Mouse (Mus musculus) retina, adult 2 months (tissue): ENCODE results near the gene Fam114a1.

Experiments
- DNase-seq: peaks from one replicate; pipeline ENCODE4 v3.0.0-alpha.2; 2012; ENCODE audit warnings: low read depth, low spot score

Gene Fam114a1

DNA sequence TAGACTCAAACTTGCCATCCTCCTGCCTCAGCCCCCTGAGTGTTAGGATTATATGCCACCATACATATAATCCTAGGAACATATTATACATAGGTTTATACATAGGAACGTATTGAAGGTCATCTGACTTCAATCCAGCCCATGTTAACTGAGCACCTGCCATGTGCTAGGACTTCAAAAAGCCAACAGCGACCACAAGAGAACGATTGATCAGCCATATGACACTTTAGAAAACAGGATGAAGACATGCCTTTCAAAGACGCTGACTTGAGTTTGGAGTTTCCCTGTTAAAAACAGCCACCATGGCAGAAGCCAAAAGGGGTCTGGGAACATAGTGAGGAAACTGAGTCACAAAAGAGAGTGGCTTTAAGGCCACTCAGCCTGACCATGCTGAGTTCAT is 35.4 kb downstream of the Fam114a1 start:
- no peak for DNase-seq

DNA sequence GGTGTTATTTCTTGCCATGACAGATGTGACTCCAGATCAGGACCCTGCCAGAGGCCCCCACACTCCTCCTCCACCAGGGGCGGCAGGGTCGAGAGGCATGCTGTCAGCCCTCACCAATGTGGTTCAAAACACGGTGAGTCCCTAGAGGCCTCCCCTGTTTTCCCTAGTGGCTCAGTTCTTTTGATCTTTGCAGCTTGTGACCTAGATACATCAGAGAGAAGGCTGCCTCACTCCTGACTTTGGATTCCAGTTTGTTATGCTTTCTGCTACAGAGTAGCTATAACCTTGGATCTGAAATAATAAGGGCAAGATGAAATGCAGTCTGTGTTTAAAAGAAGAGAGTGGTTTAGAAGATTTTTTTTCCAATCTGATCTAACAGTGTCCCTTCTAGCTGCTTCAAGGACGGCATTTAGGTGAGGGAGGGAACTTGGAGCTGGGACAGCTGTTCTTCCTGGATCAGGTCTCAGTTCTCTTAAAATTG is 36.2 kb downstream of the Fam114a1 start:
- DNase-seq = no peak

DNA sequence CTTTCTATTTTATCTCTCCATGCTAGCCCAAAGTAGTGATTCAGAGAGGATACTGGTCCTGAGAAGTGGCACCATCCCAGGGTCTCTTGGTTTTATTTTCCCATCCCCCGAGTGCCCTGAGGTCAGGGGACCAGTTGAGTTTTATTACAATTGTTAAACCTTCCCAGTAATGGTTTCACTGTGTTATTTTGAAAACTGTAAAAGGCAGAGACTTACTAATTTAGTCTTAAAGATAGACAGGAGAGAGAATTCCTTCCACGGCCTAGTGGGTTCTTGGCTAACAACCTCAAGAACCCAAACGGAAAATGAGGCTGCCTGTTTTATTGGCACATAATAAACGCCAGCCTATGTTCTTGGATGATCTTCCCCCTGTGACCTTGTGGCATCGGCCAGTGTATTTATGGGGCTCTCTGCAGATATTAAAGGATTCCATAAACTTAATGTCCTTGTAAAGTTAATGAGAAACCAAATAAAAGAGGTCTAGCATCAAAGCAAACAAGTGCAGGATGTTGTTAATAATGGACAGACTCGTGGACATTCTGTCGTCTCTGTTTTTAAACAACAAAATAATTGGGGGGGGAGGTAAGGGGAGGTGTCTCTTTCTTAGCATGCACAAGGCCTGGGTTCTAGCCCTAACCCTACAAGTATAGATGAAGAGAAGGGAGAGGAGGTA is 42.2 kb downstream of the Fam114a1 start:
- DNase-seq = no peak

DNA sequence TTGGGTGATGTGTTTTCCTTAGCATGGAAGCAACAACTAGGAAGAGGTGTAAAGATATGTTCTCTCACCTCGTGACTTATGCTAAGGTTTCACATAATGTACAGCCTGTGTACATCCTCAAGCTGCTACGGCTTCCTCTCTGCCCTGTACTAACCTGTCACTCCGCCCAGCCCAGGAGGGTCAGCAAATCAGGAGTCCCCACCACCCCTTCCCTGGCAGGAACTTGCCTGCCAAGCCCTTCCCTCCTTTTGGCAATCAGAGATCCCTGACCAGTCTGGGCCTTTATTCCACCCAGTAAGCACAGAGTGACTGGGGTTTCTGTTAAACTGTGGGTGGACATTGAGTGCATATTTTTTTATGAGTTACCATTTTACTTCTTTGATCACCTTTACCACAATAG is 45.6 kb downstream of the Fam114a1 start:
- no peak for DNase-seq

DNA sequence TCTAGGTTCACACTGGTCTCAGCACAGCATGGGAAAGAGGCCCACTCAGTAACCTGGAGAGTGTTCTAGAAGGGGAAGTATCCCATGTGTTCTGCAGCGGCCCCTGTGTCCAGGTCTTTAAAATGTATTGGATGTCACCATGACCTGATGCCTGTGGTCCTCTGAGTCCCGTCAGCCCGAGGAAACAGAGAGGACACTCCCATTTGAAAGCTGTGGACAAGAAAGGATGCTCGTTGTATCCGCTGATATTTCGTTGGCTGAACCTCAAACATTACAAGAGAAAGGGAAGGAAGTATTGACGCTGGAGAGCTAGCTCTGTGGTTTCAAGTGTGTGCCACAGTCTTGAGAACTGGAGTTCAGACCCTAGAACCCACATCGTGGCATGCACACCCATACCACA is 49.2 kb downstream of the Fam114a1 start:
- DNase-seq = no peak

DNA sequence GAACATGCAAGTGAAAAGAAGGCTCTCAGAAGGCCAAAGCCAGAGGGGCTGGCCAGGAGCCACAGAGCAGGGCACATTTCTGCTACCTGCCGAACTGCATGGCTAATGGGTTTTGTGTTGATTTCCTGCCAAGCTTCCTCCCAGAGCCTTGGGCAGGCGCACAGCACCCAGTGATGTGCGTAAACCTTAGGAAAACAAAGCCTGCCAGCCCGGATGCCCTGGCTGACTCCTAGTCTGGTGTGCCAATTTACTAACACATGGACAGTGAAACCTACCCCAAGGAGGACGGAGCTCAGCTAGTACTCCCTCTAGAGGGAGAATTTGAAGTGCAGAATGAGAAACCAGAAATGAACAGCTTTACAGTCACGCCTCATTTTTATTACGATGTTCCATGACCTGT is 50.0 kb downstream of the Fam114a1 start:
- DNase-seq = no peak

DNA sequence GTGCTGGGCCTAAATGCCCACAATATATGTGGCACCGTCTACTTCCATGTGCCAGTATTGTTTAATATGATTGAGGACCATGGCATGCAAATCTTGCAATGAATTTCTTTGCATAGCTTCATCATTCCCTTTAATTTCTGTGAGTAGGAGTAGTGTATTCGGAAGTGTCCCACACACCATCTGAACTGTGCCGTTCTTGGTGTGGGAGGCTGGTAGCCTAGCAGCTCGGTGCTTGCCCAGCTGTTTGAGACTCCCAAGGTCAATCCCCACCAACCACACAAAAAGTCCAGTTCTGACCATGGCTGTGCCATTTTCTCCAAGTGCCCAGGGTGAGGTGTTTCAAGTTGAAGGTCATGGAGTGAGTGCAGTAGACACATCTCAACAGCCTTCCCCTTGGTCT is 52.1 kb downstream of the Fam114a1 start:
- no peak for DNase-seq

DNA sequence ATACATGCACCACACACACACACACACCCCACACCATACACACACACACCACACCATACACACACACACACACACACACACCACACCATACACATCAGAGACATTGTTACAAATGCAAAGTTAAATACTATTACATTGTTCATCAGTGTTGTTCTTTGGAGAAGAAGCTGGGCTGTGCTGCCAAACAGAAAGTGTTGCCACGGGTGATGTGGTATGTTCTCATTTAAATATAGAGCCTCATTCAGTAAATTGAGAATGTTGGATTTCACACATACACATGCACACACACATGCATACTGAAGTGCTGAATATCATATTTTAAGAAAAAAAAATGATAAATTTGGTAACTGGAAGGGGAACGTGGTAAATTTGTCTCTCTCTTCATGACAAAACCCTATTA is 54.8 kb downstream of the Fam114a1 start:
- DNase-seq = no peak

DNA sequence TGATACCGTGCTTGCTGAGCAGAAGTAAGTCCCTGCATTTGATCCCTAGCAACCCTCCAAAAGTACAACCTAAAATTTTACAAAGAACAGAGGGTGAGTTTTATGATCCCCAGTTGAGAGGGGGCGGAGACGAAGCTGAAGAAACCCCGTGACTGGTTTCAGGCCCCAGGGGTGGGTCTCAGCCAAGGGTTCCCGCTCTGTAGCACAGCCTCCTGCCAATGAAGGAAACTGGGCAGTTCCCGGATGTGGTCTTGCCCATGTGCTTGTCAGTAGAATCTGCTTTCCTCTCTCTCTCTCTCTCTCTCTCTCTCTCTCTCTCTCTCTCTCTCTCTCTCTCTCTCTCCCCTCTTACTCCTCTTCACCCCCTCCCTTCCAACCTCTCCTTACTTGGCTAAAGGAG is 56.0 kb downstream of the Fam114a1 start:
- DNase-seq = no peak

DNA sequence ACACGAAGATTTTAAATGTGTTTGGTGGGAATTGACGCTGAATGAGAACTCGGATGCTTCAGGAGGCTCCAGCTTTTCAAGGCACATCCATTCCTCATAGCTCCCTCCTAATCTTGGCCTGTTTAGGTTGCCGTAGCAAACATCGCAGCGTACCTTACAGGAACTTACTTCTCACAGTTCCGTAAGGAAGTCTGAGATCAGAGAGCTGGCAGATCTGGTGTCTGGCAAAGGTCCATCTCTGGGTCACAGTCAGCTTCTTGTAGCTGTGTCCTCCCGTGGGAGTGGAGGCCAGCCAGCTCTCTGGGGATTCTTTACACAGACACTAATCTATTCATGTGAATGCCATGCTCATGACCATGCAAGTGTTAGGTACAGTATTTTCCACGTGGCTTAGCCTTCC is 56.9 kb downstream of the Fam114a1 start:
- no peak for DNase-seq

DNA sequence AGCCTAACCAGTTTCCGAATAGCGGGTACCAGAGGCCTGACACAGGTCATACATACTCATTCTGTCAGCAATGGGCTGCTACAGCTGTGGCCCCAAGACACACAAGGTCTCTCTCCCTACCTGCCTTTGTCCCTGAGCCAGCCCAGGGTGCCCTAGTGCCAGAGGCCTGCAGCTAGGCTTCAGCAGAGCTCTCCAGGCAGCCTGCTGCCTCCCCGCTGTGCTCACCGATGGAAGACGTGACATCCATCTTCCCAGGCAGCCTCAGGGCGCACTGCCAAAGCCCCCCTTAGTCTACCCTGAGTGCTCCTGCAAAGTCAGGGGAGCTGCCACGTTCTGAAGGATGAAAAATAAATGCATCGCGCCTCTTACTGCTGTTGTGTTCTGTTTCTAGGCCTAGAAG is 58.1 kb downstream of the Fam114a1 start:
- no peak for DNase-seq

DNA sequence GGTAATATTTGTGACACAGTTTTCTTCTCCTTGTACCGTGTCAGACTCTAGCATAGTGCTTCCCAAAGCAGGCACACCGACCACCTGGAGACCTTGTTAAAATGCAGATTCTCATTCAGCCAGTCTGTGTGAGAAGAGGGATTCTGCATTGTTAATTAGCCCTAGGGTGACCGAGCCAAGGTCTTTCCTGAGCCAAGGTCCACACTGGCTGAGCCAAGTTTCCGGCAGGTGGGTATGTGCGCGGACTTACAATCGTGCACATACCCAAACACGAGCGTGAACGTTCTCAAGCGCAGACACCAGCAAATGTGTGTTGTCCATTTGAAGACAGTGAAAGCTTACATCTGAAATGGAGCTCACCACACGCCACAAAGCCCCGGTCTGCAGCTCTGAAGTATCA is 66.7 kb downstream of the Fam114a1 start:
- DNase-seq = no peak

DNA sequence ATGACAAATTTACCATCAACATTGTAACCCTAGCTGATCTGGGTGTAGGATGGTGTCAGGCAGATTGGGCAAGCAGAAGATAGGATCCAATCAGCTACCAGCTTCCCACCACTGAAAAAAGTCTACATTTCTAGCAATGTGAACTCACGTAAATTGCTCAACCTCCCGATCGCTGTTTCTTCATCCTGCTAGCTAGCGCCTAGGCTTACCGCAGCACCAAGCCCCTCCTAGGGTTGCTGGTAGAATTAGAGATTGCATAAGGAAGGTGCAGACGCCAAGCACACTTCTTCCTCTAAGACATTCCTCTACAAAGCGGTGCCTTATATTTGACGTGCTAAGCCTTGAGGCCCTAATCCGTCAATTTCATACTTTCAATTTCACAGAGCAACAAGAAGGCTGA is 68.4 kb downstream of the Fam114a1 start:
- no peak for DNase-seq

DNA sequence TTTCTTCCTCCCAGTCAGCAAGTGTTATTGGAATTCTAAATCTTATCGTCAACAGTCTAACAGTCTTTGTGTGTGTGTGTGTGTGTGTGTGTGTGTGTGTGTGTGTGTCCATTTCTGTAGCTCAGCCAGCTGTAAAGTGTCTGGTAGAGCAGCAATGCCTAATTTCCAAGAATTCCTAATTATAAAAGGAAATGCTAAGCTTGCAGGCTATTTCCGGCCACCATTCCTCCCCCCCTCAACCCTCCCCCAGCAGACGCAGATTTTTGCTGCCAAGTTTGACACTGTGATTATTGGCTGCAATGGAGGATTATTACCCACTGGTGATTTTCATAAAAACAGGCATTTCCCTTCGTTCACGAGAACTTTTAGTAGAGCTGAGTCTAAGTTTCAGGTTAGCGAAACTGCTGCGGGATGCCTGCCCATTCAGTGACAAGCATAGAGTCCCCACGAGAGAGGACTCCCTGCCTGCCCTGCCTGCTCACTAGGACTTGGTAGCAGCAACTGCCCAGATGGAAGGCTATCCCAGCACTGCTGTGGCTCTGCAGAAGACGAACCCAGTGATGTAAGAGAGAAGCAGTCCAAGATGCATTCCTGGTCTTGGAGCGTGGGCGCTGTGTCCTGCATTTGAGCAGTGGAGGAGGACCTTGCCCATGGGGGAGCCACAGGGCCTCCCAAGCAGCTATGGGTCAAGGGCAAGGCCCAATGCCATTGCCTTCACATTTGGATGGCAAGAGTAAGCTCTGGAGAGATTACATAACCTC is 69.1 kb downstream of the Fam114a1 start:
- no peak for DNase-seq

DNA sequence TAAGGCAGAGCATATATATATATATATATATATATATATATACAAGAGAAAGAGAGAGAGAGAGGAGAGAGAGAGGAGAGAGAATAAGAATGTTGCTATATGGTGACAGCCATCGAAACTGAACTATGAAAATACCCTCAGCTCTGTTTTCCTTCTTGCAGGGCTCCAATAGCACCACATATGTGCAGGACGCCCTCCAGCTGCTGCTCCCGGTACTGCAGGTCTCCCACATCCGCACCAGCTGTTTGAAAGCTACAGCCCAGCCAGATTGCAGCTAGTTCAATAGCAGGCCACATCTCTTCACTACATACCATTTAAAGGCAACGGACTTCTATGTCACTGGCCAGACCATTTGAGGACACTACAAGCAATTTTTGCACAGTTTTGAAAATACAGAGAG is 70.6 kb downstream of the Fam114a1 start:
- DNase-seq = no peak

DNA sequence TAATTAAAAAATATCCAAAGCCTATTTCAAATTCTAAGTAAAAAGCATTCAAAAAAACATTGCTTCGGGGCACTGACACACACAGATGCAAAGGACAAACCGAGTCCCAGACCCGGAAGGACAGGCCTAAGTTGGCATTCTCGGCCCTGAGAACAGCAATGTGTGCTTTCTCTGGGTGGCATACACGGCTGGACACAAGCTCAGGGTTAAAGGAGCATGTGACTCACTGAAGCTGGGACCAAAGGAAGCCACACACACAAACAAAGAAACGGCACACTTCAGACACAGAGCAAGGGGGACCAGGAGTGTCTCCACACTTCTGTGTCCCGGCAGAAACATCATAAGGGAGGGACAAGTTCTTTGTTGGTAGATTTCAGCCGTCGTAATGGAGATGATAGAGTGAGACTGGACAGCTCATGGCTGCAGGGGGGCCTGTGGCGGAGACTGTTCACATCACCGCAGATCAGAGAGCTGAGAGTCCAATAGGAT is 73.6 kb downstream of the Fam114a1 start:
- DNase-seq = no peak

DNA sequence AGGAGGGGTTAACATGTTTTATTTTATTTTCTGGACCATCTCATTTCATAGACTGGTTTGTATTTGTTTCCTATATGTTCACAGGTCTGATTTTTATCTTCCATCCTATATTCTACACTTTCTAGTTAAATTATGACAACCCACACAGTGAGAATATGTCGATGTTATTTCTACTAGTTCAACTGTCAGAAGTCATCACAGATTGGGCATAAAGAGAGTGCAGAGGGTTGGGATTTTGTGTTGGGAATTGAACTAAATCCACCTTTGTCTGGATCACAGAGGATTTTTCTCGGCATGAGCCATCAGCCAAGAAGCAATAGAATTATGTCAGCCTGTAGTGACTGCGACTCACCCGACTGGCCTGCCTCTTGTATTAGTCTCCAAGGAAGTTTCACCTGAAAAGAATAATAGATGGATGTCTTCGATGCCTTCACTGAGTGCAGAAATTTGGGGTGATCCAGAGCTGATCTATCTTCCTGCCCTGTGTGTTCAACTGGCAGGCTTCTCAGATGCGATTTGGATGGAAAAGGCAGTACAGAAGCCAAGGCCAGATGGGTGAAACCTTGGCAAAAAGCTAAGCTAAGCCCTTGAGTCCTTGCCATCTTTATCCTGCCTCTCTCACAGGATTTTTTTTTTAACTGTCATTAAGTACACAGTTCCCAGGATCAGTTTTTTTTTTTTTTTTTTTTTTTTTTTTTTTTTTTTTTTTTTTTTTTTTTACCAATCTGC is 75.9 kb downstream of the Fam114a1 start:
- DNase-seq = no peak

DNA sequence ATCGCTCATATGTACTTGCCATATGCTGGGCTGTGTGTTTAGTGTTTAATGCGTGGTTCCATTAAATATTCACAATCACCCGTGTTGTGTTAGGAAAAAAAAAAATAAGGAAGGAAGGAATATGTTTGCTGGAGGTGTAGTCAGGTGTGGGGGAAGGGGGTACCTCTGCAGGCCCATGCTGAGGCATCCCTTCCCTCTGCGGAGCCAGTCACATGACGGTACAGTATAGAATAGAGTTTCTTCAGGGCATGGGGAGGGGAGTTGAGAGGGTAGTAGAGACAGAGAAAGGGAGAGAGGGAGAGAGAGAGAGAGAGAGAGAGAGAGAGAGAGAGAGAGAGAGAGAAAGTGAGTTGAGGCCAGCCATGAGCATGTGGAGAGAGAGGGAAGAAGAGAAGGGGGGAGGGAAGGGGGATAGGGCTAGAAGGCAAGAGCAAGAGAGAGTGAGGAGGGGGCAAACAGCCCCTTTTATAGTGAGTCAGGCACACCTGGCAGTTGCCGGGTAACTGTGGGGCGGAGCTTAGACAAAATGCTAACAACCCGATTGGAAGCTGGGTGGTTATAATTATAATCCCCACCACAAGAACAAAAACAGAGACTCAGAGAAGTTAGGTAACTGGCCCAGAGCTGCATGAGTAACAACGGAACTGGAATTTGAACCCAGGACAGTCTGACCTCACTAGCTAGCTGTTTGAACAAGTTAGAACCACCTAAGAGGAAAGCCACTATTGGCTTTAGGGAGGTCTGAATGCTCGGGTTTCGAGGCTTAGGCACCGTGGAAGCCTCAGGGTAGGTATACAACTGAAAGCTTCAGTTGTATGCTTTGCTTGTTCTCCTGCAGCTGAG is 76.8 kb downstream of the Fam114a1 start:
- DNase-seq = no peak

DNA sequence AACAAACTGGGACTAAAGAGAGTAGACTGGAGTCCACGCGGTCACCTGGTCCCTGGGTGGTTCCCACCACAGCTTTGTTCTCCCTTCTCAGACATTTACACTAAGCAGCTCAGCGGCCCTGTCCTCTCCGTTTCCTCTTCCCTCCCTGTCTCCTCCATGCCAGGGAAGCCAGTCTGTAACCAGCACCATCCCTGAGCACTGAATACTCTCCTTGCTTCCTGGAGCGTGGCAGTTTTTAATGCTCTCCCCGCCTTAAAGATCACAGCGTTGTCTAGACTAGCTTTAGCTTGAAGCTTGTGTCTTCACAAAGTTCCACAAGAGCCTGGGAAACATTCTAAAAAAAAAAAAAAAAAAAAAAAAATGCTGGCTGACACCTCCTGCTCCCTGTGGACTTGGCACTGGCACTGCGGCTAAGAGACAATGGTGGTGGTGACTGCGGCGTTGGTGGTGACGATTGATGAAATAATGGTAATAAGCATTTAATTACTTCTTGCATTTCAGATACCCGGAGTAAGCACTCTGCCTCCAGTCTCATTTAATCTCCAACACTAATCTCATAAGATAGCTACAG is 77.5 kb downstream of the Fam114a1 start:
- DNase-seq = no peak

DNA sequence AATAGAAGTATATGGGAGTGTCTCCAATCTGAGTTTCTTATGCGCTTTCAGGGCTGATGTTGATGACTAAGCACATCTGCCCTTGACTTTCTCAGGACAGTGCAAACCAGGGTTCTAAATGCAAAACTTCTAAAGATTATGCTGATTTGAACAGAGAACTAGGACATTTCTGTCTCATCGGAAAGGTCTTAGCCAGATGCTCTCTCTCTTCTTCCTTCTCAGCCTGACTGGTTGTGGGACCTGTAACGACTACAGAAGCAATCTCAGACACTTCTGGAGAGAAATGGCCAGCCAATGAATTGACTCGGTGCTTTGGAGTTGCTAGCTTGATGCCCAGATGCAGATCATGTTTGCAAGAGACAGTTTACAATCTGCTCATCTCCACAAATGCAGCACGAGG is 80.0 kb downstream of the Fam114a1 start:
- no peak for DNase-seq

DNA sequence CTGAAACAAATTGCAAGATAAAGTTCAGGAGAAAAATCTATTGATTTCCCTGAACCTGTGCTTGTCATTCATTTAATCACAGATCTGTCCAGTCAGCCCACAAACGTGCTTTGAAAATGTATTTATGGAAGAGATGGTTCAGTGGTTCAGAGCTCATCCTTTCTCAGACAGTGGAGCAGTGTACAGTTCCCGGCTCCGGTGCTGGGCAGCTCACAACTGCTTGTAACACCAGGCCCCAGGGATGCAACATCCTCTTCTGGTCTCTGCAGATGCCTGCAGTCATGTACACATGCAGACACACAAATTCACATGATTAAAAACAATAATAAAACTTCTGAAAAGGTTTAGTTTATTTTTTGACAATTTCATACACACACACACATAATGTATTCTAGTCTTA is 81.6 kb downstream of the Fam114a1 start:
- DNase-seq = no peak
